Mouse (Mus musculus) midbrain, embryonic 16.5 days (tissue): ENCODE measurements at regions not wholly inside any gene's neighbourhood (a gene's known extent, or its start where the extent isn't known, plus 50 kb on each side); places are given as distances from the start of the nearest gene placed in this dataset.

Experiments
- ATAC-seq: fragments of 200-750 bp; cut with Nextera tagmentation; 2 replicates; pipeline ENCODE4 v1.8.0; 2017; ENCODE audit warnings: moderate TSS enrichment
- H3K27ac ChIP-seq: fragments of 300-500 bp; sonication (generic); 2 replicates; pipeline ENCODE4 v1.5.1; 2014; ENCODE audit warnings: mild to moderate bottlenecking, low read length, mixed read lengths
- H3K27me3 ChIP-seq: fragments of 300-500 bp; sonication (generic); 2 replicates; pipeline ENCODE4 v1.6.1; 2014; ENCODE audit warnings: low read depth, low read length, mixed read lengths; ENCODE audit not compliant: control insufficient read depth, insufficient read depth
- H3K36me3 ChIP-seq: fragments of 300-500 bp; sonication (generic); 2 replicates; pipeline ENCODE4 v1.6.1; 2014; ENCODE audit warnings: mild to moderate bottlenecking, low read length, moderate library complexity, mixed read lengths; ENCODE audit not compliant: control insufficient read depth, insufficient read depth
- H3K4me1 ChIP-seq: fragments of 300-500 bp; sonication (generic); 2 replicates; pipeline ENCODE4 v1.6.1; 2014; ENCODE audit warnings: mild to moderate bottlenecking, low read length, mixed read lengths; ENCODE audit not compliant: control insufficient read depth, insufficient read depth
- H3K4me2 ChIP-seq: fragments of 300-500 bp; sonication (generic); 2 replicates; pipeline ENCODE4 v1.6.1; 2014; ENCODE audit warnings: mild to moderate bottlenecking, low read length, mixed read lengths
- H3K4me3 ChIP-seq: fragments of 300-500 bp; sonication (generic); 2 replicates; pipeline ENCODE4 v1.5.1; 2014; ENCODE audit warnings: low read depth, mild to moderate bottlenecking, low read length, moderate library complexity, mixed read lengths
- H3K9ac ChIP-seq: fragments of 300-500 bp; sonication (generic); 2 replicates; pipeline ENCODE4 v1.6.1; 2014; ENCODE audit warnings: low read depth, low read length, mixed read lengths
- H3K9me3 ChIP-seq: fragments of 300-500 bp; sonication (generic); replicated peaks from 2 replicates; pipeline ENCODE4 v1.6.1; 2014; ENCODE audit warnings: mild to moderate bottlenecking, low read length, mixed read lengths; ENCODE audit not compliant: control insufficient read depth, poor library complexity, severe bottlenecking
- WGBS: fragments of 180-500 bp; shearing (Covaris S2); extraction: QIAGEN DNeasy Blood & Tissue Kit; methylation state at CpG from one replicate; pipeline ENCODE4 v1.1.7; 2014; 5-methylcytosine and 5-hydroxymethylcytosine counted together

- H3K9me3 ChIP-seq = no peaks in the 10 kb centered on the region
- no peaks in the 10 kb centered on the region for H3K27me3 ChIP-seq
- no peaks in the 10 kb centered on the region for H3K4me1 ChIP-seq
- H3K4me3 ChIP-seq = no peak overlapping the region
- no peak overlapping the region for H3K27ac ChIP-seq
- no peaks in the 10 kb centered on the region for H3K36me3 ChIP-seq
- no peak overlapping the region for H3K9ac ChIP-seq
- no peak overlapping the region for H3K4me2 ChIP-seq
- no peak for ATAC-seq
- WGBS = 80% methylated on average over 4 of the region's 4 CpGs
Measured at GRCm38 (mm10) chr16:68017672-68018071, 397.0 kb upstream of the Cadm2 start.

- Histone ChIP-seq H3K9me3 (no peaks in the 10 kb centered on the region), H3K4me3 (no peak overlapping the region), H3K27ac (no peak overlapping the region), H3K36me3 (no peaks in the 10 kb centered on the region), H3K4me1 (no peaks in the 10 kb centered on the region), H3K27me3 (no peaks in the 10 kb centered on the region), H3K9ac (no peak overlapping the region), H3K4me2 (no peak overlapping the region)
- WGBS = 93% methylated on average over 4 of the region's 4 CpGs
- ATAC-seq = no peak
Measured at GRCm38 (mm10) chr16:67989671-67990070, 369.0 kb upstream of the Cadm2 start.

- Histone ChIP-seq H3K4me3 (no peak overlapping the region), H3K9me3 (no peaks in the 10 kb centered on the region), H3K4me2 (no peak overlapping the region), H3K27ac (no peak overlapping the region), H3K36me3 (no peaks in the 10 kb centered on the region), H3K9ac (no peak overlapping the region), H3K27me3 (no peaks in the 10 kb centered on the region), H3K4me1 (no peaks in the 10 kb centered on the region)
- no peak for ATAC-seq
Measured at GRCm38 (mm10) chr16:67976565-67976964, 355.9 kb upstream of the Cadm2 start.

GRCm38 (mm10) chr16:67968311-67969145 is 347.8 kb upstream of the Cadm2 start:
- Histone ChIP-seq H3K36me3 (no peaks in the 10 kb centered on the region), H3K4me3 (no peak overlapping the region), H3K9ac (no peak overlapping the region), H3K9me3 (no peaks in the 10 kb centered on the region), H3K4me2 (no peak overlapping the region), H3K4me1 (no peaks in the 10 kb centered on the region), H3K27ac (no peak overlapping the region), H3K27me3 (no peaks in the 10 kb centered on the region)
- ATAC-seq = no peak
- WGBS = 79% methylated on average over 11 of the region's 11 CpGs

GRCm38 (mm10) chr16:67949112-67949511 is 328.4 kb upstream of the Cadm2 start:
- H3K27ac ChIP-seq = no peak overlapping the region
- no peaks in the 10 kb centered on the region for H3K4me1 ChIP-seq
- H3K36me3 ChIP-seq = no peaks in the 10 kb centered on the region
- H3K9ac ChIP-seq = no peak overlapping the region
- no peak overlapping the region for H3K4me3 ChIP-seq
- no peak overlapping the region for H3K4me2 ChIP-seq
- H3K9me3 ChIP-seq = no peaks in the 10 kb centered on the region
- no peaks in the 10 kb centered on the region for H3K27me3 ChIP-seq
- ATAC-seq = no peak

- Histone ChIP-seq H3K4me2 (no peak overlapping the region), H3K4me3 (no peak overlapping the region), H3K9me3 (no peaks in the 10 kb centered on the region), H3K9ac (no peak overlapping the region), H3K36me3 (no peaks in the 10 kb centered on the region), H3K27me3 (no peaks in the 10 kb centered on the region), H3K27ac (no peak overlapping the region), H3K4me1 (no peaks in the 10 kb centered on the region)
- ATAC-seq = no peak
- 76% methylated on average over 3 of the region's 3 CpGs for WGBS
Measured at GRCm38 (mm10) chr16:67944406-67944805, 323.7 kb upstream of the Cadm2 start.

- Histone ChIP-seq H3K27me3 (no peaks in the 10 kb centered on the region), H3K9me3 (no peaks in the 10 kb centered on the region), H3K4me3 (no peak overlapping the region), H3K4me2 (no peak overlapping the region), H3K27ac (no peak overlapping the region), H3K4me1 (no peaks in the 10 kb centered on the region), H3K36me3 (no peaks in the 10 kb centered on the region), H3K9ac (no peak overlapping the region)
- ATAC-seq = no peak
- 73% methylated on average over 2 of the region's 2 CpGs for WGBS
Measured at GRCm38 (mm10) chr16:67919175-67919574, 298.5 kb upstream of the Cadm2 start.

GRCm38 (mm10) chr16:67871304-67872022 is 250.8 kb upstream of the Cadm2 start:
- WGBS = 8% methylated on average over 1 of the region's 1 CpGs
- ATAC-seq = peak; percentile 68; the same call in 1 of the 2 replicates
- Histone ChIP-seq H3K27me3 (no peaks in the 10 kb centered on the region), H3K27ac (no peak overlapping the region), H3K4me3 (no peak overlapping the region), H3K4me2 (no peak overlapping the region), H3K9ac (no peak overlapping the region), H3K36me3 (no peaks in the 10 kb centered on the region), H3K9me3 (no peaks in the 10 kb centered on the region), H3K4me1 (no peaks in the 10 kb centered on the region)

GRCm38 (mm10) chr16:67850201-67850600 is 229.5 kb upstream of the Cadm2 start:
- no peak for ATAC-seq
- Histone ChIP-seq H3K4me2 (no peak overlapping the region), H3K36me3 (no peaks in the 10 kb centered on the region), H3K4me1 (no peaks in the 10 kb centered on the region), H3K27ac (no peak overlapping the region), H3K9ac (no peak overlapping the region), H3K27me3 (no peaks in the 10 kb centered on the region), H3K9me3 (no peaks in the 10 kb centered on the region), H3K4me3 (no peak overlapping the region)
- 58% methylated on average over 2 of the region's 2 CpGs for WGBS
